Mouse (Mus musculus): Measurements from ENCODE around the gene Haspin. TPM values are rescaled to one million over a fixed set of nuclear protein-coding genes. Genes with fewer than 3 reads are reported as not detected.

The Haspin gene
- polyA plus RNA-seq, 1 experiment: 15.2 TPM

DNA sequence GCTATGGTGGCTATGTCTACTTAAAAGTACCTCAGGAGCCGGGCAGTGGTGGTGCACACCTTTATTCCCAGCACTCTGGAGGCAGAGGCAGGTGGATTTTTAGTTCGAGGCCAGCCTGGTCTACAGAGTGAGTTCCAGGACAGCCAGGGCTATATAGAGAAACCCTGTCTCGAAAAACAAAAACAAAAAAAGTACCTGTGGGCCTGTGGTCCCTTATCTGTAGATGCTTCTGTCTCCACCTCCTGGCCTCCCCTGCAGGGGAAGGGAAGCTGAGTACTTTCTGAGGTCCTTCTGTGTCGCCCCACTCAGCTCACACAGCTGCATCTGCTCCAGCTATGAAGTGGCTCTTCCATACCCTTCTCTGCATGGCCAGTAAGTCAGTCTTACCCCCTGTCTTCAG is 47.8 kb downstream of the Haspin start, which contains the start of gene Itgae:
Gene Itgae, plus strand, starts transcription at position 301 of the 400 bp plus-strand sequence.
- TF ChIP-seq POLR2A (IDR thresholded peaks at IDR 0.05; ENCODE audit: borderline replicate concordance, control insufficient read depth, low read depth, low read length) (no peak), CTCF (IDR thresholded peaks at IDR 0.05; ENCODE audit: control insufficient read depth, insufficient read depth, low read length) (no peak)
- WGBS: 66% methylated on average over 4 of the region's 4 CpGs
- Histone ChIP-seq H3K4me1 (ENCODE audit: control insufficient read depth, insufficient read depth, low read length) (no peaks in the 10 kb centered on the region; the same call in 1 of the 2 replicates), H3K4me3 (replicated peaks; ENCODE audit: control insufficient read depth, low read depth, low read length) (no peak within 1 kb of the TSS), H3K27ac (ENCODE audit: control insufficient read depth, insufficient read depth, low read depth, low read length, poor library complexity) (no peak within 1 kb of the TSS)

DNA sequence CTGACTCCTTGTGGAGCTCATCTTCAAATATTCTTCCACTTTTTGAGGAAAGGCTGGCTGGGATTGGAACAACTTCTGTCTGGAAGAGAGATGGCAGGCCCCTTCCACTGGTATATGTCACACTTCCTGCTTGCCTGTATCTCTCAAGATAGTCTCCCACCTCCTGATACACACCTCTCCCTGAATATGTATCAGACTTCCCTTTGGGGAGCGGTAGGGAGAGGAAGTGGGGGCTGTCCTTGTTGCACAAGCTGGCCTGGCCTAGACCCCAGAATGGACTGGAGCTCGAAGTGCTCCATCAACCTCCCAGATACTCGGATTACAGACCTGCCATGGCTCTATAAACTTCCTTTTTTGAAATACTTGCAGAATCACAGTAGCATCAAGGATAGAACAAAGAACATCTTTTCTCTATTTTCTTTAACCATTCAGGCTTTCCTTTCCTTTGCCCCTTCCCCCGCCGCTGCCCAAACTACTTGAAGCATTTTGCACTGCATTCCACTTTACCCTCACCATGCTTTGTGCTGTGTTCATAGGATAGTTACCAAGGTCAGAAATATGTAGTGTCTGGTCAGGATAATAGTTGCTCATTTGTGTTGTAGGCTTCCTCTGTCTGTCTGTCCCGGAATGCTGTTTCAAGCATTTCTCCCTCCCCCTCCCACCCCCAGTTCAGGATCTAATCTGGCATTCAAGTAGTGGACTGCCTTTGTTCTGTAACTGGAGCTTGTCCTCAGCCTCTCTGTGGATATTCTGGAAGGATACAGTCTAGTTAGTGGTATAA is 50.2 kb downstream of the Haspin start:
- Histone ChIP-seq H3K4me1 (ENCODE audit: control insufficient read depth, insufficient read depth, low read length) (no peaks in the 10 kb centered on the region; the same call in 1 of the 2 replicates), H3K4me3 (replicated peaks; ENCODE audit: control insufficient read depth, low read depth, low read length) (no peak overlapping the region), H3K27ac (ENCODE audit: control insufficient read depth, insufficient read depth, low read depth, low read length, poor library complexity) (no peak overlapping the region)
- WGBS: 44% methylated on average over 6 of the region's 6 CpGs
- no peak for TF ChIP-seq POLR2A (IDR thresholded peaks at IDR 0.05; ENCODE audit: borderline replicate concordance, control insufficient read depth, low read depth, low read length)
- no peak for TF ChIP-seq CTCF (IDR thresholded peaks at IDR 0.05; ENCODE audit: control insufficient read depth, insufficient read depth, low read length)

Other genes starting within 250 kb of the Haspin start
- 153 and 281 TPM in 2 replicates for gene Atp2a3, start 177.1 kb downstream of the Haspin start, polyA plus RNA-seq (2011; ENCODE audit: insufficient read depth, insufficient read length, low replicate concordance, missing spikeins)
- 19.8 and 31.7 TPM in 2 replicates for gene P2rx1, start 139.2 kb downstream of the Haspin start, polyA plus RNA-seq (2011; ENCODE audit: insufficient read depth, insufficient read length, low replicate concordance, missing spikeins)
- 3.3 and 8.7 TPM in 2 replicates for gene Camkk1, start 119.3 kb downstream of the Haspin start, polyA plus RNA-seq (2011; ENCODE audit: insufficient read depth, insufficient read length, low replicate concordance, missing spikeins)
- gene Ncbp3, start 90.5 kb downstream of the Haspin start, polyA plus RNA-seq (2011; ENCODE audit: insufficient read depth, insufficient read length, low replicate concordance, missing spikeins): 6.8 and 8.0 TPM in 2 replicates
- gene Itgae, start 47.7 kb downstream of the Haspin start, polyA plus RNA-seq (2011; ENCODE audit: insufficient read depth, insufficient read length, low replicate concordance, missing spikeins): 1.2 TPM in 1 of 2 replicates, not detected in the other
- 0.85 TPM in 1 of 2 replicates, not detected in the other for gene P2rx5, start 22.1 kb upstream of the Haspin start, polyA plus RNA-seq (2011; ENCODE audit: insufficient read depth, insufficient read length, low replicate concordance, missing spikeins)
- gene Emc6, start 38.7 kb upstream of the Haspin start, polyA plus RNA-seq (2011; ENCODE audit: insufficient read depth, insufficient read length, low replicate concordance, missing spikeins): 34.9 and 46.1 TPM in 2 replicates
- gene Tax1bp3, start 38.8 kb upstream of the Haspin start, polyA plus RNA-seq (2011; ENCODE audit: insufficient read depth, insufficient read length, low replicate concordance, missing spikeins): 5.4 and 9.9 TPM in 2 replicates
- gene Ctns, start 60.7 kb upstream of the Haspin start, polyA plus RNA-seq (2011; ENCODE audit: insufficient read depth, insufficient read length, low replicate concordance, missing spikeins): 9.3 and 10.2 TPM in 2 replicates
- gene Shpk, start 61.2 kb upstream of the Haspin start, polyA plus RNA-seq (2011; ENCODE audit: insufficient read depth, insufficient read length, low replicate concordance, missing spikeins): 0.81 and 1.4 TPM in 2 replicates
- gene Trpv1, start 96.0 kb upstream of the Haspin start, polyA plus RNA-seq (2011; ENCODE audit: insufficient read depth, insufficient read length, low replicate concordance, missing spikeins): not detected in 2 replicates
- gene Trpv3, start 129.1 kb upstream of the Haspin start, polyA plus RNA-seq (2011; ENCODE audit: insufficient read depth, insufficient read length, low replicate concordance, missing spikeins): not detected in 2 replicates
- 1.7 and 2.0 TPM in 2 replicates for gene Aspa, start 191.3 kb upstream of the Haspin start, polyA plus RNA-seq (2011; ENCODE audit: insufficient read depth, insufficient read length, low replicate concordance, missing spikeins)
- not detected in 2 replicates for gene Gm49340, start 191.4 kb upstream of the Haspin start, polyA plus RNA-seq (2011; ENCODE audit: insufficient read depth, insufficient read length, low replicate concordance, missing spikeins)
- gene Spata22, start 191.4 kb upstream of the Haspin start, polyA plus RNA-seq (2011; ENCODE audit: insufficient read depth, insufficient read length, low replicate concordance, missing spikeins): not detected in 2 replicates
- not detected in 2 replicates for gene Olfr20, start 212.5 kb upstream of the Haspin start, polyA plus RNA-seq (2011; ENCODE audit: insufficient read depth, insufficient read length, low replicate concordance, missing spikeins)
- gene Olfr376, start 233.0 kb upstream of the Haspin start, polyA plus RNA-seq (2011; ENCODE audit: insufficient read depth, insufficient read length, low replicate concordance, missing spikeins): not detected in 2 replicates

Data from bone marrow, adult 2 months (tissue).